Mouse (Mus musculus): ENCODE data around the gene Bnip1.

Bnip1 gene

GRCm38 (mm10) chr17:26793068-26793765 is 12.4 kb downstream of the Bnip1 start:
- DNase-seq (ENCODE audit: low read depth, low spot score) = peak; percentile 41

GRCm38 (mm10) chr17:26794744-26795143 is 13.9 kb downstream of the Bnip1 start:
- peak; percentile 75 for DNase-seq (ENCODE audit: low read depth, low spot score)

DNA sequence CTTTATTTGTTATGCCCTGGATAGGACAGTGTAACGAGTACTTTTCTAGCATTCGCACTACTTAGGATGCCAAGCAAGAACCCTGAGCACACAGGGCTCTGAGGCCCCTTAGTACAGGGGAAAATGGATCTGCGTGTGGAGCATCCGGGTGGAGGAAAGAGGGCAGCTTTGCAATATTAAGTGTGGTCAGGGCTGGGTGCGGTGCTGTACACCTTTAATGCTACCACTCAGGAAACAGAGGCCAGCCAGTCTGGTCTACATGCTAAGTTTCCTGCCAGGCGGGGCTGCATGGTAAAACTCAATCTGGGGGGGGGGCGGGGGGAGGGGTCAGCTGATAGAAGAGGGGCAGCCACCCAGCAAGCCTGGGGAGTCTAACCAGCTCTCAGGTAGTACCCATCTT is 14.5 kb downstream of the Bnip1 start:
- no peak for DNase-seq (ENCODE audit: low read depth, low spot score)

DNA sequence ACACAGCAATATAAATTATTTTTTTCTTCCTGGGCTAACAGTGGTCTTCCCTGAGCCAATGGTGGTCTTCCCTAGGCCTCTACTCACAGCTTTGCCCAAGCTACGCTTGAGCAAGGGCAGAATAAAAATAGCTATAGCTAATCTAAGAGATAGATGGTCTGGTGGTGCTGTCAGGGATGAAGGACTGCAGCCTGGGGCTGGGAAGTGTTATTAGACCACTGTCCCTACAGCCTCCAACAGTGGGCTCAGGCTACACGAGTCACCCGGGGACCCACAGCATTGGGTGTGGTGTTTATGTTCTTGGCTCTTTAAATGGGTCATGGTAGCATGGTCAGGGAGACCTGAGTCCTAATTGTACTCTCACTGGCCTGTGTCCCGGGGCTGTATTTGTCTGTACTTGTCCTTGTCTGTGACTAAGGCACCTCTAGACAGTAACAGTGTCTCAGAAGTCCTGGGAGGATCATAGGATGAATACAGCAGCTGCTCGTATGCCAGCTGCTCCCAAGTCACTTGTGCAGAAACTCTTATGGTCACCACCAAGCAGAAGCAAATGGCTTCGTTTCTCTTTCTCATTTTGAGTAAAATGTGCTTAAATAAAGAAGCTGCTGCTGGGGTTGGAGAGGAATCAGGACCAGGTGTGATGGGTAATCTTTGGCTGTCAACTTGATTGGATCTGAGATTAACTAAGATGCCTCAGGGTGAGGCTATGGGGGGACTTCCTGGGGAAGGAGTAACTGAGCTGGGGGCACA is 16.7 kb downstream of the Bnip1 start:
- DNase-seq (ENCODE audit: low read depth, low spot score) = peak; percentile 62

- DNase-seq (ENCODE audit: low read depth, low spot score) = no peak
Measured at GRCm38 (mm10) chr17:26802886-26803285, 22.0 kb downstream of the Bnip1 start.

DNA sequence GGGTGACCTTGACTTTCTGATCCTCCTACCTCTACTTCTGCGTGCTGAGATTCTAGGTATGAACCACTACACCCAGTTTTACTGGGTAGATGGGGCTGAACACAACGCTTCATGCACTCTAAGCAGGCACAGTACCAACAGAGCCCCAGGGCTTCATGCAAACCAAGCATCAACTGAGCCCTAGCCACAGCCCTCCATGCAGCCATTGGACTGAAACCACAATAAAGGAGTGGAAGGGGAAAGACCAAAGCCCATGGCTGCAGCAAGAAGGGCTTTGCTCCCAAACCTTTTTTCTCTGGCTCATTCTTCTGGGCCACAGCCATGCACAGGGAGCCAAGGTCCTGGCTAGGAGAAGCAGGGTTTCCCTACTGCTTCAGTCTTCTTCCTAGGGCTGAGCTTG is 31.7 kb downstream of the Bnip1 start:
- DNase-seq (ENCODE audit: low read depth, low spot score) = no peak

- no peak for DNase-seq (ENCODE audit: low read depth, low spot score)
Measured at GRCm38 (mm10) chr17:26813497-26813896, 32.6 kb downstream of the Bnip1 start.

GRCm38 (mm10) chr17:26816810-26817209 is 35.9 kb downstream of the Bnip1 start:
- DNase-seq (ENCODE audit: low read depth, low spot score) = no peak

GRCm38 (mm10) chr17:26817776-26818175 is 36.9 kb downstream of the Bnip1 start:
- no peak for DNase-seq (ENCODE audit: low read depth, low spot score)

DNA sequence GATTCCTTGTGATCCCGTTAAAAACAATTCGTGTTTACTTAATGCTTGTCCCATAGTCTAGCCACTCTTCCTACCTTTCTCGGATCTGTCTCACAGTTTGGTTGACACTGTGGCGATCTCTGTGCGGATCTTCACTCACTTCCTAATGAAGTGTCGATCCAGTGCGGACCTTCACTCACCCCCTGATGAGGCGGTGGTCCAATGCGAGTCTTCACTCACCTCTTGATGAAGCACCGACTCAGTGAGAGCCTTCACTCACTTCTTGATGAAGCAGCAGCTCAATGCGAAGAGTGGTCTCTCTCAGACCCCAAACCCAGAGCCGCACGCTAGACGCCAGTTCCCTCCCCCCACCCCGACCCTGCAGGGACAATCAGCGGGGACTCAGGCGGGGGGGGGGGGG is 45.3 kb downstream of the Bnip1 start:
- DNase-seq (ENCODE audit: low read depth, low spot score) = no peak

GRCm38 (mm10) chr17:26833806-26834205 is 52.9 kb downstream of the Bnip1 start:
- no peak for DNase-seq (ENCODE audit: low read depth, low spot score)

DNA sequence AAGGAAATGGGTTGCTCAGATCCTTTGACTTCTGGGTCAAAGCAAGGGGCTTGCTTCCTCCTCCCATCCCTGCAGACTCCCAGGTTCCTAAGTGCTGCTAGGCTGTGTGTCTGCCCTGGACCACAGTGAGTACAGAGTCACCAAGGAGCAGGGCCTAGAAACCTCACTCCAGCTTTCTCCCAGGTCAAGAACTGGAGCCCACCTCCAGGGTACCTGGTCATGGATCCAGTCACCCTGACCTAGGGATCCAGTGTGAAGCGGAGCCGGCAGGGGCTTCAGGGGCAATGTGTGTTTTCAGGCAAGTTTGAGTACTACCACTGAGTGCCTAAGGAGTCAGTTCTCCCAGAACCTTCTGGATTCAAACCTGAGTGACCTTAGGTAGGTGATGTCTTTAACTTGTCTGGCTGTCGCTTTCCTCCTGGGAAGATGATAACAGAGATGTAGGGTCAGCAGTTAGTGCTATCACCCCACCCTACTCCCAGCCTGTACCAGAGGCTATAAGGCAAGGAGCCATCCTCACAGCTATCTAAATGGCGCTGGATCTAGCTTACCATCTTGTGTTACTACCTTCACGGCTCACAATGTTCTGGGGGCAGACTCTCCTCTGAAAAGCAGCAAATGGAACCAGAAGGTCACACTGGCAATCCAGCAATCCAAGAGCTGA is 53.6 kb downstream of the Bnip1 start:
- DNase-seq (ENCODE audit: low read depth, low spot score) = no peak

DNA sequence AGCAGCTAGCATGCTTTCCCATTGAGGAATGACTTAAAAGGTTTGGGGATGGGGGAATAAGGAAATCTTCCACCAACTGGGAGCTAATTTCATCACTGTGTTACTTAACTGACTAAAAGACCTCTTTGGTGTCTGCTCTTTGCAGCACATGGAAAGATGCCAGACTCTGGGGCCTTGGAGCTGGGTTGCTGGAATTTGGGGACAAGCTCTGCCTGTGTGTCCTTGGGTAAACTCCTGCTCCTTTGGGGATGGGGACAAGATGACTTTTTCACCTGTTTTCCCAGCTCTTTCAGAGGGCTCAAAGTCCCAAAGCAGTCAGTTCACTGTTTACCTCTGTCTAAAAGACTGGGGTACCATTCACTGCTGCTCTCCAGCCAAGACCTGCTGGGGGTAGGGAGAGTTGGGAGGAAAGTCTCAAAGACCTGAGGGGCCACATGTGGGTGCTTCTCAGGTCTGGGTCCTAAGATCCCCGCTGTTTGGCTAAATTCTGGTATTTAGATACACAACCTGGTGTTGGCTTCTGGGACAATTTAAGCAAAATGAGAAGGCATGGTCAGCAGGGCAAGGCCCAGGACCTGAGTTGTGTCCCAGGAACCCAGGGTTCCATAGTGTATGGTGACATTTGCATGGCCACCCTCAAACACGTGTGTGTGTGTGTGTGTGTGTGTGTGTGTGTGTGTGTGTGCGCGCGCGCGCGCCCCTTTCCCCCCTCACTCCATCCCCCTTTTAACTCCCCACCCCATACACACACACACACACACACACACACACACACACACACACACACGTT is 54.3 kb downstream of the Bnip1 start:
- no peak for DNase-seq (ENCODE audit: low read depth, low spot score)

- no peak for DNase-seq (ENCODE audit: low read depth, low spot score)
Measured at GRCm38 (mm10) chr17:26835956-26836355, 55.1 kb downstream of the Bnip1 start.

GRCm38 (mm10) chr17:26836377-26836776 is 55.5 kb downstream of the Bnip1 start:
- DNase-seq (ENCODE audit: low read depth, low spot score) = no peak

DNA sequence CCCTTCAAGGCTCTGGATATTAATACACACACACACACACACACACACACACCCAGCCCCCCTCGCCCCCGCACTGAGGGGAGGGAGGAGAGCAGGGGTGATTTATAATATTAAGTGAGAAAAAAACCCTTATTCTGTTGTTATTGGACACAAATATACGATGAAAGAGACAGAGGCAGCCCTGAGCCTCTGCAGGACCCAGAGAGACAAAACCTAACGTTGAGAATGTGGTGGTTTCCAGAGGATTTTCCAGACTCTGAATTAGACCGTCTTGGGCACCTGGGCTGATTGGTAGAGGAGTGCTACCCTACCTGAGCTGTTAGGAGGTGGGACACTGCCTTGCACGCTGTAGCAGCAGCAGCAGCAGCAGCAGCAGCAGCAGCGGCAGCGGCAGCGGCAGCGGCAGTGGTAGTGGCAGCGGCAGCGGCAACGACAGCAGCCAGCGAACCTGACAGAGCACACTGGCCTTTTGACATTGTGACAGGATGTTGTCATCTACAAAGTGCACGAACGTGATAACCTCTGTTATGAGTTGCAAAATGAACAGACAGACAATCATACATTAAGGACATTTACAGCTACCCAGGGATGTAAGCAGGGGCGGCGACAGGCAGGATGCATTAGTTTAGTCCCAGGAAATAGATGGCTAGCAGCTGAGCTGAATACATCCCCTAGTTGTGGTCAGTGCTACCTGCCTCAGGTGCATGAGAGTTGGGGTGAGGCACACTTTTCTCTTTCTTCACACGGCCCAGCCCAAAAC is 56.1 kb downstream of the Bnip1 start:
- no peak for DNase-seq (ENCODE audit: low read depth, low spot score)

- DNase-seq (ENCODE audit: low read depth, low spot score) = no peak
Measured at GRCm38 (mm10) chr17:26837546-26837985, 56.7 kb downstream of the Bnip1 start.

GRCm38 (mm10) chr17:26838191-26838910 is 57.5 kb downstream of the Bnip1 start:
- DNase-seq (ENCODE audit: low read depth, low spot score) = no peak

GRCm38 (mm10) chr17:26838911-26839717 is 58.2 kb downstream of the Bnip1 start:
- DNase-seq (ENCODE audit: low read depth, low spot score) = no peak

Measured in A20 (cell line).